Mouse (Mus musculus): ENCODE results near the gene Zfp54. TPM values are rescaled to one million over a fixed set of nuclear protein-coding genes. Genes with fewer than 3 reads are reported as not detected.

Zfp54 gene
- polyA plus RNA-seq, 1 experiment from 2014 or later, result 4.4 TPM

Other genes starting within 250 kb of the Zfp54 start
- not detected in 2 replicates for gene Vmn1r234, start 197.1 kb upstream of the Zfp54 start, polyA plus RNA-seq (2014; fragmentation: Nextera tagmentation; extraction: Ambion mirVana)
- gene Vmn1r235, start 166.8 kb upstream of the Zfp54 start, polyA plus RNA-seq (2014; fragmentation: Nextera tagmentation; extraction: Ambion mirVana), result not detected in 2 replicates
- not detected in 2 replicates for gene Vmn1r236, start 140.3 kb upstream of the Zfp54 start, polyA plus RNA-seq (2014; fragmentation: Nextera tagmentation; extraction: Ambion mirVana)
- not detected in 2 replicates for gene Vmn1r237, start 111.4 kb upstream of the Zfp54 start, polyA plus RNA-seq (2014; fragmentation: Nextera tagmentation; extraction: Ambion mirVana)
- gene Zfp677, start 39.5 kb upstream of the Zfp54 start, polyA plus RNA-seq (2014; fragmentation: Nextera tagmentation; extraction: Ambion mirVana), result 3.8 TPM in 2 replicates
- 14.5 and 17.1 TPM in 2 replicates for gene Zfp51, start 27.1 kb downstream of the Zfp54 start, polyA plus RNA-seq (2014; fragmentation: Nextera tagmentation; extraction: Ambion mirVana)
- 8.7 and 10.1 TPM in 2 replicates for gene Zfp53, start 65.8 kb downstream of the Zfp54 start, polyA plus RNA-seq (2014; fragmentation: Nextera tagmentation; extraction: Ambion mirVana)
- 1.3 and 1.5 TPM in 2 replicates for gene Zfp52, start 112.3 kb downstream of the Zfp54 start, polyA plus RNA-seq (2014; fragmentation: Nextera tagmentation; extraction: Ambion mirVana)
- 19.7 and 20.4 TPM in 2 replicates for gene Zfp948, start 143.8 kb downstream of the Zfp54 start, polyA plus RNA-seq (2014; fragmentation: Nextera tagmentation; extraction: Ambion mirVana)
- 7.2 and 10.5 TPM in 2 replicates for gene Zfp983, start 227.4 kb downstream of the Zfp54 start, polyA plus RNA-seq (2014; fragmentation: Nextera tagmentation; extraction: Ambion mirVana)

Measured in neural tube, embryonic 11.5 days (tissue).